Mouse (Mus musculus) hindbrain, embryonic 13.5 days (tissue): ENCODE data around the gene Flnc. TPM values are rescaled to one million over a fixed set of nuclear protein-coding genes. Genes with fewer than 3 reads are reported as not detected.

ENCODE experiments used
- ATAC-seq: fragments of 200-750 bp; cut with Nextera tagmentation; 2 replicates; pipeline ENCODE4 v1.8.0; 2017; ENCODE audit warnings: moderate TSS enrichment; ENCODE audit not compliant: low FRiP score
- H3K27ac ChIP-seq: fragments of 300-500 bp; sonication (generic); 2 replicates; pipeline ENCODE4 v1.5.1; 2015; ENCODE audit warnings: inconsistent platforms, mild to moderate bottlenecking, moderate library complexity
- H3K27me3 ChIP-seq: fragments of 300-500 bp; sonication (generic); 2 replicates; pipeline ENCODE4 v1.6.1; 2015; ENCODE audit warnings: mild to moderate bottlenecking, inconsistent platforms
- H3K36me3 ChIP-seq: fragments of 300-500 bp; sonication (generic); 2 replicates; pipeline ENCODE4 v1.6.1; 2015; ENCODE audit warnings: mild to moderate bottlenecking, inconsistent platforms
- H3K4me1 ChIP-seq: fragments of 300-500 bp; sonication (generic); replicated peaks from 2 replicates; pipeline ENCODE4 v1.6.1; 2015; ENCODE audit warnings: inconsistent platforms
- H3K4me2 ChIP-seq: fragments of 300-500 bp; sonication (generic); 2 replicates; pipeline ENCODE4 v1.6.1; 2015; ENCODE audit warnings: inconsistent platforms, mild to moderate bottlenecking, moderate library complexity
- H3K4me3 ChIP-seq: fragments of 300-500 bp; sonication (generic); 2 replicates; pipeline ENCODE4 v1.5.1; 2015; ENCODE audit warnings: mild to moderate bottlenecking, inconsistent platforms
- H3K9ac ChIP-seq: fragments of 300-500 bp; sonication (generic); 2 replicates; pipeline ENCODE4 v1.6.1; 2015; ENCODE audit warnings: mild to moderate bottlenecking, inconsistent platforms
- H3K9me3 ChIP-seq: fragments of 300-500 bp; sonication (generic); 2 replicates; pipeline ENCODE4 v1.6.1; 2016; ENCODE audit warnings: inconsistent platforms
- WGBS: fragments of 180-500 bp; shearing (Covaris S2); methylation state at CpG from one replicate; pipeline ENCODE4 v1.1.7; 2015; 5-methylcytosine and 5-hydroxymethylcytosine counted together
- microRNA-seq: library from miRNA; unstranded; fragments of <30 nt; microRNA quantifications from one replicate; pipeline ENCODE4, GENCODE M21; 2016
- polyA plus RNA-seq: library from polyadenylated mRNA; unstranded; fragments of >200 nt; fragmentation: Nextera tagmentation; extraction: Ambion mirVana; gene quantifications from 2 replicates; pipeline ENCODE4 v1.2.1, GENCODE M21; 2015

Flnc gene
- polyA plus RNA-seq, 1 experiment from 2014 or later, result 5.8 TPM

- no peaks in the 10 kb centered on the region for H3K9me3 ChIP-seq
- H3K36me3 ChIP-seq, result 0 out of 2 replicates have a peak, but pooled peaks cover 5% of the 10 kb centered on the region
- H3K4me1 ChIP-seq, result peaks cover 6% of the 10 kb centered on the region; the same call in 1 of the 2 replicates
- H3K27ac ChIP-seq, result no peak overlapping the region
- peaks cover 48% of the 10 kb centered on the region for H3K27me3 ChIP-seq
- ATAC-seq, result no peak
- no peak overlapping the region for H3K4me3 ChIP-seq
- H3K4me2 ChIP-seq, result no peak overlapping the region
- WGBS, result 93% methylated on average over 7 of the region's 7 CpGs
- no peak overlapping the region for H3K9ac ChIP-seq
These were observed 67.1 kb downstream of the Flnc start for GRCm38 (mm10) chr6:29500177-29500576.

GRCm38 (mm10) chr6:29500810-29501209 is 67.8 kb downstream of the Flnc start:
- no peak for ATAC-seq
- WGBS, result 92% methylated on average over 6 of the region's 6 CpGs

GRCm38 (mm10) chr6:29501599-29501998 is 68.5 kb downstream of the Flnc start:
- Histone ChIP-seq H3K4me1 (peaks cover 13% of the 10 kb centered on the region; the same call in 1 of the 2 replicates), H3K4me3 (no peak overlapping the region), H3K9me3 (no peaks in the 10 kb centered on the region), H3K4me2 (no peak overlapping the region), H3K9ac (no peak overlapping the region), H3K27me3 (peaks cover 47% of the 10 kb centered on the region), H3K27ac (no peak overlapping the region), H3K36me3 (0 out of 2 replicates have a peak, but pooled peaks cover 5% of the 10 kb centered on the region)
- ATAC-seq, result no peak
- 90% methylated on average over 1 of the region's 1 CpGs for WGBS

More at GRCm38 (mm10) chr6:29500810-29501209, 67.8 kb downstream of the Flnc start:
- Histone ChIP-seq H3K27me3 (peaks cover 47% of the 10 kb centered on the region), H3K9ac (no peak overlapping the region), H3K36me3 (0 out of 2 replicates have a peak, but pooled peaks cover 5% of the 10 kb centered on the region), H3K9me3 (no peaks in the 10 kb centered on the region), H3K4me1 (peaks cover 6% of the 10 kb centered on the region; the same call in 1 of the 2 replicates), H3K27ac (no peak overlapping the region), H3K4me2 (no peak overlapping the region), H3K4me3 (no peak overlapping the region)

GRCm38 (mm10) chr6:29505493-29505892 is 72.4 kb downstream of the Flnc start:
- peaks cover 61% of the 10 kb centered on the region for H3K27me3 ChIP-seq

GRCm38 (mm10) chr6:29506834-29507233 is 73.8 kb downstream of the Flnc start:
- H3K4me3 ChIP-seq, result peak overlapping the region; percentile 51
- peaks cover 22% of the 10 kb centered on the region for H3K4me1 ChIP-seq
- peaks cover 66% of the 10 kb centered on the region for H3K27me3 ChIP-seq
- H3K27ac ChIP-seq, result no peak overlapping the region
- no peaks in the 10 kb centered on the region for H3K9me3 ChIP-seq
- 26% methylated on average over 8 of the region's 8 CpGs for WGBS
- no peaks in the 10 kb centered on the region for H3K36me3 ChIP-seq
- H3K4me2 ChIP-seq, result peak overlapping the region; percentile 67
- 0 out of 2 replicates have a peak, but pooled peaks have one; percentile 8 for ATAC-seq
- H3K9ac ChIP-seq, result peak overlapping the region; percentile 73

More at GRCm38 (mm10) chr6:29505493-29505892, 72.4 kb downstream of the Flnc start:
- Histone ChIP-seq H3K4me1 (peaks cover 22% of the 10 kb centered on the region), H3K4me2 (no peak overlapping the region), H3K4me3 (no peak overlapping the region), H3K9ac (no peak overlapping the region), H3K36me3 (no peaks in the 10 kb centered on the region), H3K9me3 (no peaks in the 10 kb centered on the region), H3K27ac (no peak overlapping the region)
- 88% methylated on average over 5 of the region's 5 CpGs for WGBS
- ATAC-seq, result no peak

- no peaks in the 10 kb centered on the region for H3K9me3 ChIP-seq
- H3K9ac ChIP-seq, result peak within 1 kb of the TSS; percentile 73
- H3K4me1 ChIP-seq, result peaks cover 22% of the 10 kb centered on the region
- ATAC-seq, result peak; percentile 71
- H3K4me2 ChIP-seq, result peak within 1 kb of the TSS; percentile 67
- no peaks in the 10 kb centered on the region for H3K36me3 ChIP-seq
- peak within 1 kb of the TSS; percentile 51 for H3K4me3 ChIP-seq
- 2% methylated on average over 36 of the region's 47 CpGs for WGBS
- no peak within 1 kb of the TSS for H3K27ac ChIP-seq
- peaks cover 68% of the 10 kb centered on the region for H3K27me3 ChIP-seq
These were observed 74.6 kb downstream of the Flnc start, which contains the start of gene Kcp for GRCm38 (mm10) chr6:29507447-29508309. Gene Kcp (minus strand): TSS chr6:29507952.

GRCm38 (mm10) chr6:29509086-29509485 is 76.0 kb downstream of the Flnc start:
- Histone ChIP-seq H3K27ac (0 out of 2 replicates have a peak overlapping the region, but pooled peaks have one; percentile 9), H3K4me2 (no peak overlapping the region), H3K36me3 (no peaks in the 10 kb centered on the region), H3K9me3 (no peaks in the 10 kb centered on the region), H3K9ac (no peak overlapping the region), H3K27me3 (peaks cover 67% of the 10 kb centered on the region), H3K4me3 (no peak overlapping the region), H3K4me1 (peaks cover 31% of the 10 kb centered on the region)
- WGBS, result 60% methylated on average over 2 of the region's 2 CpGs
- ATAC-seq, result no peak

Small RNAs within 50 kb of the gene (microRNA-seq; reads per million reads assigned to microRNA genes)
- 0.93 reads per million for gene Gm26220
- not detected for gene Gm44354

Other genes with a start within 250 kb of the Flnc start
- gene Impdh1, start 216.9 kb upstream of the Flnc start, polyA plus RNA-seq, result 58.1 and 65.5 TPM in 2 replicates
- 31.8 and 36.6 TPM in 2 replicates for gene Hilpda, start 160.8 kb upstream of the Flnc start, polyA plus RNA-seq
- 0.47 and 0.53 TPM in 2 replicates for gene Fam71f2, start 153.7 kb upstream of the Flnc start, polyA plus RNA-seq
- not detected in 2 replicates for gene Fam71f1, start 114.1 kb upstream of the Flnc start, polyA plus RNA-seq
- gene Calu, start 85.2 kb upstream of the Flnc start, polyA plus RNA-seq, result 164 and 168 TPM in 2 replicates
- gene Opn1sw, start 44.8 kb upstream of the Flnc start, polyA plus RNA-seq, result 0.26 and 0.32 TPM in 2 replicates
- gene Ccdc136, start 36.9 kb upstream of the Flnc start, polyA plus RNA-seq, result 38.3 and 46.1 TPM in 2 replicates
- gene Atp6v1f, start 34.5 kb downstream of the Flnc start, polyA plus RNA-seq, result 337 and 340 TPM in 2 replicates
- 0.57 and 1.0 TPM in 2 replicates for gene Atp6v1fnb, start 38.2 kb downstream of the Flnc start, polyA plus RNA-seq
- 20.1 and 20.5 TPM in 2 replicates for gene Kcp, start 74.7 kb downstream of the Flnc start, polyA plus RNA-seq
- 2.1 and 2.7 TPM in 2 replicates for gene Irf5, start 93.4 kb downstream of the Flnc start, polyA plus RNA-seq
- gene Tnpo3, start 176.6 kb downstream of the Flnc start, polyA plus RNA-seq, result 92.0 and 95.9 TPM in 2 replicates